Mouse (Mus musculus) spleen, adult 2 months (tissue): Measurements from ENCODE around the gene Fam166a.

ENCODE experiments used
- CTCF ChIP-seq: fragments of 200-500 bp; IDR thresholded peaks from 2 replicates; pipeline ENCODE4 v1.5.1; 2011; ENCODE audit warnings: mild to moderate bottlenecking, inconsistent platforms; ENCODE audit not compliant: insufficient read depth, insufficient read length, insufficient replicate concordance; ENCODE audit errors: extremely low read depth
- POLR2A ChIP-seq: fragments of 200-500 bp; IDR thresholded peaks from 2 replicates; pipeline ENCODE4 v1.6.1; 2011; ENCODE audit warnings: low read depth, low read length, inconsistent platforms

- TF ChIP-seq CTCF (no peak), POLR2A (no peak)
Measured at GRCm38 (mm10) chr2:25194486-25195171, 23.9 kb upstream of the Fam166a start.
